Mouse (Mus musculus) ES-E14 (cell line): Measurements from ENCODE around the gene Metap1d.

Source experiments
- HCFC1 ChIP-seq: IDR thresholded peaks from 2 replicates; pipeline ENCODE4 v1.6.1; 2012; ENCODE audit warnings: low read length, inconsistent platforms, borderline replicate concordance; ENCODE audit not compliant: insufficient read depth
- MAFK ChIP-seq: IDR thresholded peaks from 2 replicates; pipeline ENCODE4 v1.6.1; 2014; ENCODE audit warnings: mild to moderate bottlenecking, low read depth, low read length, inconsistent platforms; ENCODE audit not compliant: insufficient read depth
- ZC3H11A ChIP-seq: IDR thresholded peaks from 2 replicates; pipeline ENCODE4 v1.6.1; 2012; ENCODE audit warnings: low read depth, mild to moderate bottlenecking, inconsistent platforms, low read length, borderline replicate concordance
- ZNF384 ChIP-seq: IDR thresholded peaks from 2 replicates; pipeline ENCODE4 v1.6.1; 2012; ENCODE audit warnings: low read depth, low read length, inconsistent platforms

- TF ChIP-seq MAFK (no peak), ZNF384 (no peak), HCFC1 (no peak), ZC3H11A (peak; percentile 84)
These were observed 94.8 kb downstream of the Metap1d start for GRCm38 (mm10) chr2:71547829-71548228.
